Mouse (Mus musculus): ENCODE measurements around the gene Shf.

The Shf gene

GRCm38 (mm10) chr2:122368081-122368971 lies 636 bp downstream of the Shf start:
- no peak for DNase-seq (ENCODE audit: low spot score in 2 of 2)

GRCm38 (mm10) chr2:122367701-122368080 lies 1.3 kb downstream of the Shf start:
- no peak for DNase-seq (ENCODE audit: low spot score in 2 of 2)

- DNase-seq (ENCODE audit: low spot score in 2 of 2), result no peak
Observed at GRCm38 (mm10) chr2:122367181-122367580, 1.8 kb downstream of the Shf start.

GRCm38 (mm10) chr2:122366706-122367105 lies 2.3 kb downstream of the Shf start:
- no peak for DNase-seq (ENCODE audit: low spot score in 2 of 2)

- DNase-seq (ENCODE audit: low spot score in 2 of 2), result no peak
Observed at GRCm38 (mm10) chr2:122366039-122366438, 2.9 kb downstream of the Shf start.

- DNase-seq (ENCODE audit: low spot score in 2 of 2), result no peak
Observed at GRCm38 (mm10) chr2:122365244-122365866, 3.6 kb downstream of the Shf start.

- no peak for DNase-seq (ENCODE audit: low spot score in 2 of 2)
Observed at GRCm38 (mm10) chr2:122364352-122364944, 4.5 kb downstream of the Shf start.

- DNase-seq (ENCODE audit: low spot score in 2 of 2), result no peak
Observed at GRCm38 (mm10) chr2:122362622-122363523, 6.1 kb downstream of the Shf start.

- DNase-seq (ENCODE audit: low spot score in 2 of 2), result no peak
Observed at GRCm38 (mm10) chr2:122361868-122362621, 6.9 kb downstream of the Shf start.

GRCm38 (mm10) chr2:122361181-122361580 lies 7.8 kb downstream of the Shf start:
- DNase-seq (ENCODE audit: low spot score in 2 of 2), result no peak

- DNase-seq (ENCODE audit: low spot score in 2 of 2), result no peak
Observed at GRCm38 (mm10) chr2:122360310-122360709, 8.7 kb downstream of the Shf start.

GRCm38 (mm10) chr2:122356187-122356586 lies 12.8 kb downstream of the Shf start:
- no peak for DNase-seq (ENCODE audit: low spot score in 2 of 2)

- no peak for DNase-seq (ENCODE audit: low spot score in 2 of 2)
Observed at GRCm38 (mm10) chr2:122355389-122355788, 13.6 kb downstream of the Shf start.

GRCm38 (mm10) chr2:122354191-122354929 lies 14.6 kb downstream of the Shf start:
- DNase-seq (ENCODE audit: low spot score in 2 of 2), result no peak

- no peak for DNase-seq (ENCODE audit: low spot score in 2 of 2)
Observed at GRCm38 (mm10) chr2:122353765-122354164, 15.2 kb downstream of the Shf start.

GRCm38 (mm10) chr2:122352992-122353391 lies 16.0 kb downstream of the Shf start:
- DNase-seq (ENCODE audit: low spot score in 2 of 2), result no peak

GRCm38 (mm10) chr2:122351931-122352329 lies 17.0 kb downstream of the Shf start:
- DNase-seq (ENCODE audit: low spot score in 2 of 2), result peak in 1 of 2 experiments; percentile 64

- peak in 1 of 2 experiments; percentile 84 for DNase-seq (ENCODE audit: low spot score in 2 of 2)
Observed at GRCm38 (mm10) chr2:122351156-122351930, 17.6 kb downstream of the Shf start.

- peak in 1 of 2 experiments; percentile 43 for DNase-seq (ENCODE audit: low spot score in 2 of 2)
Observed at GRCm38 (mm10) chr2:122349136-122349785, 19.7 kb downstream of the Shf start.

All from left cerebral cortex, adult 9 months (tissue).